Mouse (Mus musculus) thymus, postnatal 14 days (tissue): ENCODE data around the gene Phkg1.
"Not testable (repeated sequence)": the region's sequence is repeated elsewhere in the genome, so short reads cannot be mapped to it uniquely, and the experiment has no call there.

Source experiments
- DNase-seq: peaks from one replicate; pipeline ENCODE4 v3.0.0; 2021

Gene Phkg1

DNA sequence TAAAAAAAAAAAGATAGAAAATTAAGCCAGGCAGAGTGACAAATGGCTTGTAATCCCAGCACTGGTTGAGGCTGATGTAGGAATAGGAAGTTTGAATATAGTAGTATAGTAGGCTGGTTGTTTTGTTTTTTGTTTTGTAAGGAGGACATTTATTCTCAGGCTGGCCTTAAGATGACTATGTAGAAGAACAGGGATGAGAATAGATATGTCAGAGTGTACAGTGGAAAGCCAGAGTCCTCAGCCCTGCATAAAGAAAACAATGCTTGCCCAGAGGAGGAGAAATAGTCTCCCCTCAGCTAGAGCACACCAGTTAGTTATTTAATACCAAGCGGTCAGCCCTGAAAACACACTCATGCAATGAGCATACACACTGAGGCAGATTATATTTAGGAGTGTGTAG lies at the start of gene Phkg1:
Phkg1 (minus strand) TSS at position 101 of the 400 bp plus-strand sequence.
- DNase-seq: no peak

DNA sequence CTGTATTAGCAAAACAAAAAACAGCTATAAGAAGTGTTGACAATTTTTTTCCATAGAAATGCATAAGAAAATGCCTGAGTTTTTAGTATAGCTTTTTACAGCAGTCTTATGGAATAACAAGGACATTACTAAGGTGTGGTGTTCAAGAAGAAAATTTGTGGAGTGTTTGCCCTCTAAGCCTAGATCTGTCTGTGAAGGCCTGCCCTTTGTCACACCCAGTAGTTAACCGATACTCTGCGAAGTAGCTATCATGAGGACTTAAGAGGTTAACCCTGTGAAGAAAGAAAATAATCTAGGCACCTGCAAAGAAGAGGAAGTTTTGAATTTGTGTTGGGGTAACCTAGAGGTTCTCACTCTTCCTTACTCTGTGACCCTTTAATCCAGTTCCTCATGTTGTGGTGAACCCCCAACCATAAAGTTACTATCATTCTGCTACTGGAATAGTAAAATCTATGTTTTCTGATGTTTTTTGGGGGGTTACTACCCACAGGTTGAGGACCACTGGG lies 49.2 kb upstream of the Phkg1 start:
- no peak for DNase-seq

DNA sequence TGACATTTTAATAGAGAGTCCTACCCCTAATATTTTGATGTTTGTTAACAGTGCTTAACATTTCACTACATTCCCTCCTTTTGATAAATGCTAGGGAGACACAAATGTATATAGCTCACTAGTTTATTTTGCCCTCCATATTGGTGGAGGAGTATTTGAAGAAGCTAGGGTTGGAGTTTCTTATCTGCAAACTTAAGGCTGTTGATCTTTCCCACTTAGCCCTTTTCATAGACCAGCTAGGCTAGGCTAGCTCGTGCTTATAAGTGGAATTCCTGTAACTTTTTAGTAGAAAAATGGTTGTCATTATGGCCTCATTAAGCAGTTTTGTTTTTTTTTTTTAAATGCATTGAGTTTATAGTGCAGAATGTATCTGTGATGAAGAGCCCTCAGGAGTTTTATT lies 45.1 kb upstream of the Phkg1 start:
- no peak for DNase-seq

DNA sequence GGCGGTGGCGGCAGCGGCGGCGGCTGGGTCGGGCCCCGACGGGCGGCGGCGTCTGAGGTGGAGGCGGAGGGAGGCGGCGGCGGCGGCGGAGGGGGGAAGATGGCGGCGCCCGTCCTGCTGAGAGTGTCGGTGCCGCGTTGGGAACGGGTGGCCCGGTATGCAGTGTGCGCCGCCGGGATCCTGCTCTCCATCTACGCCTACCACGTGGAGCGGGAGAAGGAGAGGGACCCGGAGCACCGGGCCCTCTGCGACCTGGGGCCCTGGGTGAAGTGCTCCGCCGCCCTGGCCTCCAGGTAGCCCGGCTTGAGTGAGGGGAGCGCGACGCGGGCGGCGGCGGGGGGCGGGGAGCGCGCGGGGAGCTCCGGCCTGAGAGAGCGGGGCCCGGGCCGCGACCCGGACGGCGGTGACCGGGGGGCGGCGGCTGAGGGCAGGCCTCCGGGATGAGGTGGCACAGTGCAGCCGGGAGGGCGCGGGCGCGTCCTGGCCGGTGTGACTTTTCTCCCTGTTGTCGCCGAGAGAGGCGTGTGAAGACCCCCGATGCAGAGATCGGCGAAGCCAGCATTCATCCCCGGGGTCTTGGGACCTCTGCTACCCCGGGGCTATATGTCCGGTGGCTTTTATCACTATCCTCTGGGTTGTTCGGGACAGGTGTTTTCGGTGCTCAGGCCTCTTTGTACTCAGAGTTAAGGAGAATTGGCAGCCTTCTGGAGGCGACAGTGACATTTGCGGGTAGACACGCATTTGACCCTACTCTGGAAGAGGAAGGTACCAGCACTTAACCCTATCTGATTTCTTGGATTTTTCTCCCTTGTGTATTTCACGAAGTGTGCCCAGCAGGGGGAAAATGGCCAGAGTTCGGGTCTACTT lies 44.0 kb upstream of the Phkg1 start:
- DNase-seq: peak; percentile 64

DNA sequence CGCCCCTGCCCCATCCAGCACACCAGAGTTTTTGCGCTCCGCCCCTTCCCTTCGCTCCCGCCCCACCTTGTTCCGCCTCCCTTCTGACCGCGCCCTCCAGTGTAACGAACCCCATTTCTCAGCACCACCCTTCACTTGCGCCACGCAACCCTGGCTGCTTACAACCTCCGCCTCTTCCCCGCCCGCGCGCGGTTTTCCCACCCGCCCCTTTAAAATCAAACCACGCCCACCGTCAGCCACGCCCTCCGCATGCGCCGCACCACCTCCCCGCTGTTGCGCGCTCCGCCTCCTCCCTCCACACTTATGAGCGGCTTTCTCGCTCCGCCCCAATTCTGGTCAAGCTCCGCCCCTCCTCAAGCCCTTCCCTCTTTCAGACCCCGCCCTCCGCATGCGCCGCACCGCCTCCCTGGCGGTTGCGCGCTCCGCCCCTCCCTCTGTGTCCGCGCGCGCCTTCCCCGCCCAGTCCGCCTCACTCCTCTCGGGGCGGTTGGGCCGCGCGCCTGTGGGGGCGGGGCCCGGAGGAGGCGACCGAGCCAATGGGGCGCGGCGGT lies 43.2 kb upstream of the Phkg1 start, which contains the start of gene Vkorc1l1:
Vkorc1l1 (plus strand) TSS at position 476 of the 551 bp plus-strand sequence.
- DNase-seq: peak; percentile 99

DNA sequence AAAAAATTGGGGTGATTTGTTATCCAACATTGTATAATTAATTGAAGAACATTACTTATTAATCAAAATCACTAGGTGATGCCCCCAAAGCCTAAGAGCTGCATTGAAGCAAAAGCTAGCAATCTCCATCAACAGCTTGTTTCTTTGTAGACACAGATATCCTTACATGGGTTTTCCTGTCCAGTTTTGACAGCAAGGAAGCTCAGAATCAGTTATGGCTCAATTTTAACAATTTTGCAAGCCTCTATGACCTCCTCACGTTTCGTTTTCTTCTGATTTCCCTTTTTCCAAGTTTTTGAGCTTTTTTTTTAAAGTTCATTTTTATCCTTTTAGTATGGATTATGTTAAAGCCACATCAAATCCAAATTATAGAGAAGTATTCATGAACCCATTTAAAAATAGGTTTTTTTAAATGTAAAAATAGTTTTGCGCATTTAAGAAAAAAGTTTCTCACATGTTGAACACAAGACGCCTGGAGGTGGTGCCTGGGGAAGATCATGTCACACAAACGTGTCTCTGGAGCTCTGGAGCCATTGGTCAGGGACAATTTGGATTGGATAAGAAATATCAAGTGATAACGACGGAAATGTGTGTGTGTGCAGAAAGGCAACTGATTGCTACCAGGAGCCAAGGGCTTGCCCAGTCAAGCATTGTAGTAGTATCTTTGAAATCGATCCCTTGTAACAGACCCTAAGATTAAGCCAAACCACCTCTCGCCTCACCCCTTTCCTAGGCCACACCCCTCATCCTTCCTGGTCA lies 42.6 kb upstream of the Phkg1 start:
- DNase-seq: no peak

DNA sequence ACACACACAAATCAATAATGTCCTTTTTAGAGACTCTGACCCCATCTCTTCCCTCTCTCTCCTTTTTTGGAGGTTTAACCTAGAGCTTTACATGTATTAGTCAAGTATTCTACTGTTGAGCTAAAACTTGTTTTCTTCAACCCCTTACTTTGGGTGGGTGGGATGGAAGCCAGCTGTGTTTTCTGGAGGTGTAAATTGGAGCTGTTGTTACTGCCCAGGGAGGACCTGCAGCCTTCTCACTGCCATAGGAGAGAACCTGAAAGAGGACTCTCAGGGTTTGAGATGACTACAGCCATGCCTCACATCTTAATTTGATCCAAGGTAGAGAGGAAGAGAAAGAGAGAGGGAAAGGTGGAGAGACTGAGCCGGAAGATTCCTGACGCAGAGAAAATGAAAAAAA lies 41.9 kb upstream of the Phkg1 start:
- DNase-seq: no peak

DNA sequence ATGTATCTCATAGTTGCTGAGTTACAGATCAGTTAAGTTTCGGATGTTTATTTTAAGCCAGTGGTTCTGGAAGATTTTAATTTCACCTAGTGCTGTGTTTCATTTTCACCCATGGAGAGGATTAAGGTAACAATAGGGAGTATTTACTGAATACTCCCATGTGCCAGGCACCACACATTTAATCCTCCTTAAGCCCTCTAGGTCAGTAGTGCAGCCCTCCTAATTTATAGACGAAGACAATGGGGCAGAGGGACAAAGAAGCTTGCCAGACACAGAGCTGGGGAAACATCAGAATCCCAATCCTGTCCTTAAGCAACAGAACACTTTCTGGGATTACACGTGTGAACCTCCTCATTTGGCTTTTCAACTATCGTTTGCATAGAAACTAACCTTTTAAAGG lies 38.6 kb upstream of the Phkg1 start:
- DNase-seq: no peak

DNA sequence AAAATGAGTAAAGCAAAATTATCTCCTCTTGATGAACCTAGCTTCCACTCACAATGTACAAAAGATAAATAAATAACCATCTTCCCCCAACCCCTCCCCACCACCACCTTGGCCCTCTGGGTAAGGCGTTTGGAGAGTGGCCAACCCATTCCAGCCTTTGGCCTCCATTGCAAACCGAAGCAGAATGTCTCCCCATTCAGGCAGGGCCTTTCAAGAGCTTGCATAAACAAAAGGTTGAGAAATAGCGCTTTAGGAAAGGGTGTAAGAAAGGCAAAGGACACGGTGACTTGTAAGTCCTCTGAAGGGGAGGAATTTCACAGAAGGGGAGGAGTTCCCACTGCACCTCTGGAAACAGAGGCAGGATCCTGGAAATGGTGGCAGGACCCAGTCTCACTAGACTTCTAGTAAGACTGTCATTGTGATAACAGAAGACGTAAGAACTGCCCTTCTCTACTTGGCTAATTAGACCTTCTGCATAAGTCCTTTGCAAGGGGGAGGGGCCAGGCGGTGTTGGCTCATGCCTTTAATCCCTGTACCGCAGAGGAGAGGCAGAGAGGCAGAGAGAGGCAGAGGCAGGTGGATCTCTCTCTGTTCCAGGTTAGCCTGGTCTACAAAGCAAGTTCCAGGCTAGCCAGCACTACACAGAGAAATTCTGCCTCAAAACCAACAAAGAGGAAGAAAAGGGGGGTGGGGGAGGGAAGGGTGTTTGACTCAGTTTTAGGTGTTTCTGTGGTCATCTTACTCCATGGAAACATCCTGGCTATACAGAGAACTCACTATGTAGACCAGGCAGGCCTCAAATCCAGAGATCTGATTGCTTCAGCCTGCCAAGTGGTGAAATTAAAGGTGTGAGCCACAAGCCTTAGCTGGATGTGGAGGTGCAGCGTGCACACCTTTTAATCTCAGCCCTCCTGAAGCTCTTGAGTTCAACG lies 31.8 kb upstream of the Phkg1 start:
- no peak for DNase-seq

DNA sequence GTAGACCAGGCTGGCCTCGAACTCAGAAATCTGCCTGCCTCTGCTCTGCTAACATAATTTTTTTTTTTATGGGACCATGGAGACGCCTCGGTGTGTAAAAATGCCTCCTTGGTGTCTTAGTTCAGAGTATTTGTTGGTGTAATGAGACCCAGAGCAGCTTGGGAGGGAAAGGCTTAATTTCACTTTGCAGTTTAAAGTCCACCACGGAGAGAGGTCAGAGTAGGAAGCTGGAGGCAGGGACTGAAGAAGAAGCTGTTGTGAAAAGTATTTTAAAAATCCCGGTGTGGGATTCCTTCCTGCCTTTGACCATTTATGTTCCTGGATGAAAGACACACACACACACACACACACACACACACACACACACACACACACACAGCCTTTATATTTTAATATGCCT lies 27.6 kb upstream of the Phkg1 start:
- DNase-seq: no peak

DNA sequence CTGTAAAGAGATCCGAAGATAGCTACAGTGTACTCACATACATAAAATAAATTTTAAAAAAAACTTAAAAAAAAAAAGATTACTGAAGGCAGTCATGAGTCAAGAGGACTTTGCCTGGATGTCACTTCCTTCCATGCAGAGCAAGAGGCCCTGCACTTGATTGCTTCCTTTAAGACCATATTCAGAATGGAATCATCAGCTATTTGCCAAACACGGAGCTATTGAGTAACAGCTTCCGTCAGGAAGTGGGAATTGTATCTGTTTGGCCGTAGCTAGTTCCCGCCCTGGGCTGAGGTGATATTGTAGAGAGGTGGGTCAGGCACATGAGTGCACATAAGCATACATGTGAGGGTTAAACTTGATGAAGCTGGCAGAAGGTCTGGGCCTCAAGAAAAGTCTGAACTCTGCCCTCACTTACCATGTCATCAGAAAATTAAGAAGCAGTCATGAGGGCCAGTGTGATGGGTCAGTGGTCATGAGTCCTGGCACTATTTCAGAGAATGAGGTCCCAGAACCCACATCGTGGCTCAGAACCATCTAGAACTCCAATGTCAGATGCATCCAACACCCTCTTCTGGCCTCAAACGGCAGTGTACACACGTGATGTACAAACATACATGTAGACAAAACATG lies 26.6 kb upstream of the Phkg1 start:
- DNase-seq: no peak

DNA sequence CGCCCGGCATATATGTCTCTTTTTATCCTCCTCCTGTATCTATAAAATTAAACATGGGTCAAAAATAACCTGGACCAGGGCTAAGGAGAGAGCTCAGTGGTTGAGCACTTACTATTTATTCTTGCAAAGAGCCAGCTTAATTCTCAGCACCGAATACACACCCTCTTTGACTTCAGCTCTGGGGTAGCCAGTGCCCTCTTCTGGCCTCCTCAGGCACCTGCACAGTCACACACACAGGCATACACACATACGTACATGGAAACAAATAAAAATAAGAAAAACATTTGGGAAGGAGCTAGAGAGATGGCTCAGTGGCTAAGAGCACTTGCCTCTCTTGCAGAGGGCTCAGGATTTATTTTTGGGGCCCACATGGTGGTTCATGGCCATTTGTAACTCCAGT lies 23.6 kb upstream of the Phkg1 start:
- no peak for DNase-seq

DNA sequence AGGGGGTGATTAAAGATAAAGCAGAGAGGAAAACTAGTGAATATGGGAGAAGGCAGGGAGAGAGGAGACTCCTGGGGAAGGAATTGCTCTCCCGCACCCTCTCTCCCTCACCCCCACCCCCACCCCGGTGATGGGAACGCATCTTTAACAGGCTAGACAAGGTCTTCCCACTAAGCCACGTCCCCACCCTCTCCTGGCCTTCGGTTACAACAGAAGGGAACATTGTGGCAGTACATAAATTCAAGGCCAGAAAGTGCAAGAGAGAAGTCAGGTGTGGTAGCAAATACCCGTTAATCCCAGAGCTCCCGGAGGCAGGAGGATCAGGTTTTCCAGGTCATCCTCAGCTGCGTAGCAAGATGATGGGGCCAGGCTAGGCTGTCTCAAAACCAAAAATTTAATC lies 21.0 kb upstream of the Phkg1 start:
- DNase-seq: no peak

DNA sequence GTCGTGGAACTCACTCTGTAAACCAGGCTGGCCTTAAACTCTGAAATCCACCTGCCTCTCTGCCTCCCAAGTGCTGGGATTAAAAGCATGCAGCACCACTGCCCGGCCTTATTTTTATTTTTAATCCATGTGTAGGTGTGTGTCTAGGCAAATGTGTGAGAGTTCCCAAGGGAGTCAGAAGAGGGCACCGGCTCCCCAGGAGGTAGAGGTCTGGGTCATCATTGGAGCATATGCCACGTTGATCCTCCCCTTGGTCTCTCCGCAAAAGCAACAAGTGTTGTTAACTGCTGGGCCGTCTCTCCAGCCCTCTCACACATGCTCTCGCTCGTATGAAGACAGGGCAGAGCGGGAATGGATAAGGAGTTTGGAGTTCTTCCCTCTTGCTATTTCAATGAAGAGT lies 20.4 kb upstream of the Phkg1 start:
- DNase-seq: no peak

DNA sequence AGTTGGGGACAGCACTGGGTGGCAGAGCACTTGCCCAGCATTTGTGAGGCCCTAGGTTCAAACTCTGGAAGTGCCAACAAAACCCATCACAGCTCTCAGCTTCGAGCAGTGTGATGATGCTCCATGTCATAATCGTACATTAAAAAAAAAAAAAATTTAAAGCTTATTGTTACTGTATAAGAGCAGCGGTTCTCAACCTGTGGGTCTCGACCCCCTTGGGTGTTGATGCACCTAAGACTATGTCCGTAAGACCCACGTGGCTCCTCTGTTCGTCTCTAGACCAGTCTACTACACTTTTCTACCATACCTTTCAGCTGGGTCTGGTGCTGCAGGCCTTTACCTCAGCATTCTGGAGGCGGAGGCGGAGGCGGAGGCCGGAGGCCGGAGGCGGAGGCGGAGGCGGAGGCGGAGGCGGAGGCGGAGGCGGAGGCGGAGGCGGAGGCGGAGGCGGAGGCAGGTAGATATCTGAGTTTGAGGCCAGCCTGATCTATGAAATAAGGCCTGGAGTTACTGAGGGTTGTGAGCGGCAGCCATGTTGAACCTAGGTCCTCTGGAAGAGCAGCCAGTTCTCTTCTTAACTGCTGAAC lies 19.8 kb upstream of the Phkg1 start:
- no peak for DNase-seq

DNA sequence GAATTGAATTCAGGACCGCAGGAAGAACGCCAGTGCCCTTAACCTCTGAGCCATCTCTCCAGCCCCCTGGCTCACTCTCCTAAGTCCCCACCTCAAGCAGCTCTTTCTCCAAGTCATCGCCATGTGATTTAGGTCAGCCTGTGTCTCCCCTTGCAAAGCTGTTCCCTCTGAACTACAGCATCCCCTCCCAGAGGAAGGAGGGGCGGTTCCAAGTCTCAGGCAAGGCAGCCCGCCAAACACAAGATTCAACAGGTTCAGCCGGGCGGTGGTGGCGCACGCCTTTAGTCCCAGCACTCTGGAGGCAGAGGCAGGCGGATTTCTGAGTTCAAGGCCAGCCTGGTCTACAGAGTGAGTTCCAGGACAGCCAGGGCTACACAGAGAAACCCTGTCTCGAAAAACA lies 17.1 kb upstream of the Phkg1 start:
- not testable (repeated sequence) for DNase-seq

DNA sequence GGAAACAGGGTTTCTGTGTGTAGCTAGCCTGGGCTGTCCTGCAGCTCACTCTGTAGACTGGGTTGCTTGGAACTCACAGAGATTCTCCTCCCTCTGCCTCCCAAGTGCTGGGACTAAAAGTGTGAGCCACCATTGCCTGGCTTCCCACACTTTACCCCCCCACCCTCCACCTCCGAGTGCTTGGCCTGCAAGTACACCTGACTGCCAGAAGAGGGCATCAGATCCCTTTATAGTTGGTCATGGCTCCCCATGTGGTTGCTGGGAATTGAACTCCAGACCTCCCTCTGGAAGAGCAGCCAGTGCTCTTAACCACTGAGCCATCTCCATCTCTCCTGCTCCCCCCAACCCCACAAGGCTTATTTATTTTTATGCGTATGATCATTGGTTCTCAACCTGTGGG lies 15.7 kb upstream of the Phkg1 start:
- peak; percentile 53 for DNase-seq

DNA sequence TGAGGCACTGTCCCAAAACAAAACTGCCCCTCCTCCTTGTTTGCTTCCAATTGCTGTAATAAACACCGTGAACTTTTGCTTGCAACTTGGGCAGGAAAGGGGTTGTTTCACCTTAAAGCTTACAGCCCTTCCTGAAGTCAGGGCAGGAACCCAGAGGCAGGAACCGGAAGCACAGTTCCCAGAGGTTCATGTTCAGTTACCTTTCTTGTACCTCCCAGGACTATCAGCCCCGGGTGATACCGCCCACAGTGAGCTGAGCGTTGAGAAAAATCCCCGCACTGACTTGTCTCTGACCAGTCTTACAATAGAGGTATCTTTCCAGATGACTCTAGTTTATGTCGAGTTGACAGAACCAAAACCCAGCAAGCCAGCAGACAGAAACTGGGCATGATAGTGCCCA lies 11.2 kb upstream of the Phkg1 start:
- no peak for DNase-seq

DNA sequence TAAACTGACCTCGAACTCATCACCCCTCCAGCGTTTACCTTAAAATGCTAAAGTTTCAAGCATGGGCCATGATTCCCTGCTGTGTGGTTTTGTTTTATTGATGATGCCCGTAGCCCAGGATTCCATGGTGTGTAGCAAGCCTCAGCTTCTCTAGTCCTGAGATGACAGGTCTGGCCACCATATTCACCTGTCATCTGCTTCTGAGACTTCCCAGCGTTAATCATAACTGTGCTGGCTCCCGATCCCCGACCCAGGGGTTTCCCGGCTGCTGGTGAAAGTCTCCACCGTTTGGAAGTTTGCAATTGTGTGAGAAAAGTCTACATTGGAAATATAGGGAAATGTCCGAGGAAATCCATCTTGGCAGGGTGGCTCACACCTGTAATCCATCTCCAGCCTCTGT lies 10.8 kb upstream of the Phkg1 start:
- DNase-seq: no peak

DNA sequence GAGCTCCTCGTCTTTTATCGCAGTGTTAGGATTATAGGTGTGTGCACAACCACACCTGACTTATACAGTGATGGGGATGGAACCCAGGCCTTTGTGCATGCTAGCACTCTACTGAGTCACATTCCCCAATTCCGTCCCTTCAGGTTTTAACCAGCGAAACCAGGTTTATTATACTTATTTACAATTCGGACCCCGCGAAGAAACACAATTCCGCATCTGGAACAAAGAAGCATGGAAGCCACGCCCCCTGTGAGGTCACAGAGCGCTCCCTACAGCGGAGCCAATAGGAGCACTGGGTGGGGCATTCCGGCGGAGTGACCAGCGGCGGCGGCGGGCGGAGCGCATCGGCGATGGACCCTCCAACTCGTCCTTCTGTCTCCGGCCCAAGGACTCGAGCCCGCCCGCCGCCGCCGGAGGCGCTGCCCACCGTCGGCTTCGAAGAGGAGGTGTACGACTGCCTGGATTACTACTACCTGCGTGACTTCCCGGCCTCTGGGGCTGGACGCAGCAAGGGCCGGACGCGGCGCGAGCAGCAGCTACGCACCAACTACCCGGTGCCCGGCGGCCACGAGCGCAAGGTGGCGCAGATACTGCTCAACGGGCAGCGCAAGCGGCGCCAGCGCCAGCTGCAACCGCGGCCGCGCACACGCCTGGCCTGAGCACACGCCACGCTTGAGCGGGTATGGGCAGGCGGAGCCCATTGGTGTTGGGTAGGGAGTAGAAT lies 10.1 kb upstream of the Phkg1 start, which contains the start of gene Nupr1l:
Nupr1l (plus strand) TSS at position 299 of the 724 bp plus-strand sequence.
- DNase-seq: peak; percentile 88

DNA sequence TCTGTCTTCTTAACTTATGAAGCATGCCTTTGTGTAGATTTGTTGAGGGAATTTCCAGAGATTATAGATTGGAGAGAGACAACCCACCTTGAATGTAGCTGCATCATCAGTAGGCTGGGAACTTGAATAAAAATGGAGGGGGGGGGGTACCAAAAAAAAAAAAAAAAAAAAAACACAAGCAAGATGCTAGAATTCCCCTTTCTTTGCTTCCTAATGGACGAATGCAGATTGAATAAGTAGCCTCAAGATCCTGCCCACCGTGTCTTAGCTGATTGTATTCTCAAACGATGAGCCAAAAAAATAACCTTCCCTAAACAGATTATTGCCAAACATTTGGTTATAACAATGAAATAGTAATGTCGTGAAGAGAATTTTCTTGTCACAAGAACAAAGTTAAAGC lies 9.4 kb upstream of the Phkg1 start:
- DNase-seq: no peak
